Mouse (Mus musculus) 3134 (cell line): ENCODE results near the gene Plxdc1.

Experiments
- DNase-seq: peaks from one replicate; pipeline ENCODE4 v3.0.0-alpha.2; 2011; ENCODE audit warnings: low spot score; ENCODE audit not compliant: insufficient read length; ENCODE audit errors: extremely low read depth

Gene Plxdc1

DNA sequence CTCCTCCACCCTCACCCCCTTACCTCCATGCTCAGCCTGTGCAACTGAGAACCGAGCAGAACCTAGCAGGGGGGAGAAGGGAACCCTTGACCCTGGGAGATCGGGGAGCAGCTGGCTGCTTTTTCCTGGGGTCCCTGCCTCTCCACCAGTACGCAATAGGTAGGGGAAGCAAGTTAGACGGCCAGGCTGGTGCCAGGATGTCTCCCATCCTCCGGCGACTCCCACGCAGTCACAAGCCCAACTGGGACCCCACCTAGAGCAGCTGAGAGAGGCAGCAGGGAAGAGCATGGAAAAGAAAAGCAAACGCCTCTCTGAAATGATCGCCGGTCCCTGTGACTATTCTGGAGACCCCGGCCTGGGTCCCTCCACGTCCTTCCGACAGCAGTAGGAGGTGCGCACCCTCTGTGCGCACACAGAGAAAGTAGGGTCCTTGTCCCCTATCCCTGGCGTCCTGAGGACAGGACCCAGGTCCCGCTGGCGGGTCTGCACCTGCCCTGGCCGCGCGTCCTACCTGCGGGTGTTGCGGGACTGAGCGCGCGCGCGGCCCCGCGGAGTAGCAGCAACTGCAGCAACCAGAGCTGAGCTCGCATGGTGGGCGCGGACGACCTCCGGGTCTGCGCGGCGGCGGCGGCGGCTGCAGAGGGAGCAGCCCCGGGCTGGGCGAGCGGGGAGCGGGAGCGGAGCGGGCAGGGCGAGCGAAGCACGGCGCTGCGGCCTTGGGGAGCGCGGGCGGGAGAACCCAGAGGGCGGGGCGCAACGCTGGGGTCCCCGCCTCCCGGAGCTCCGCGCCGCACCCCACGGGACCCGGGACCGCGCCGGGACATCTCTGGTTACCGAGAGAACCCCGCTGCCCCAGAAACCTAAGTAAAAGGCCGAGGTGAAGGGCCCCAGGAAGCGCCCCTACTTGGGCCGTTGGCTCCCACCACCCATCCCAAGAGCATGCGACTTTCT, at the start of gene Plxdc1:
TSS of gene Plxdc1 (minus strand) at position 718 of the 951 bp plus-strand sequence.
- no peak for DNase-seq

- DNase-seq = peak; percentile 79
Observed at GRCm38 (mm10) chr11:98035977-98036377, 49.7 kb upstream of the Plxdc1 start.

DNA sequence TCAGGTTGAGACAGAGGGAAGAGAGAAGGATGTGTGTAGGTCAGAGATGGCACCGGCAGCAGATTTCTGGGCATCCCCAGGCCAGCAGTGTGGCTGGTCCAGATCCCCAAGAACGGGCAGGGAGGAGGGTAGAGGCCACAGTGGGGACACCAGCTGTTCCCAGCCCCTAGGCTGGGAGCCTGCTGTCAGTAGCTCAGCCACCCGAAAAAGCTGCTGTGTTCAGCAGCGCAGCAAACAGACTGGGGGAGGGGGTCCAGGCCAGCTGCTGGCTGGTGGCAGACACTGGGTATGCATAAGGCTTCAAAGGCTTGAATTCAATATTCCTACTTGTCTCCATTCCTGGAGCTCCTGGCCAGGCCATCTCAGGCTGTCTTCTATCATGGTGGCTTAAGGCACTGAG, 48.6 kb upstream of the Plxdc1 start:
- no peak for DNase-seq

DNA sequence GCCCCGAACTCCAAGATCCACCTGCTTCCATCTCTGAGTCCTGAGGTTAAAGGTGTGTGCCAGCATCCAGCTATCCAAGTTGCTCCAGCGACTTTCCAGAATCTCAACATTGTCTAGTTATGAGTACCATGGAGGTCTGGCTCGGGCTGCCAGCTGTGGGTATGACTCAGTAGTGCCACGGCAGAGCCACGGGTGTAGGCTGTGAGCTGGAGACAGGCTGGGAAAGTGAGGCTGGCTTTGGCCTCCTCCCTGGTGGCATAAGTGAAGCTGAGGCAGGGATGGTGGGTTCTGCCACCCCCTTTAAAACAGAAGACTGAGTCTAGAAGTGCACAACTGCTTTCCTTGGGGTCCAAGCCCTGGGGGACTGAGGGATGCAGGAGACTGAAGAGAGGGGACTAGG, 47.8 kb upstream of the Plxdc1 start:
- DNase-seq = peak; percentile 74

DNA sequence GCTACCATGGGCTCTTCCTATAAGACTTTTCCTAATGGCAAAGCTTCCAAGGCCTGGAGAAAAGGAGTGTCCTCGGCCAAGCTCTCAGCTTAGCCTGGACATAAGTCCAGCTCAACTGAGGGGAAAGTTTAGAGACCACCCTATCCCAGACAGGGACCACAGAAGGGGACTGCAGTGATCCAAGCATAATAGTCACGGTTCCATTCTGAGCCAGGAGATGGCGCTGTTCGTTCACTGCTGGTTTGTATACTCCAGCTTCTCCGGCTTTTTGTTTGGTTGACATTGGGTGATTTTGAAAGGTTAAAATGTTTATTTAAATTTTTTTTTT, 45.2 kb upstream of the Plxdc1 start:
- DNase-seq = peak; percentile 50

DNA sequence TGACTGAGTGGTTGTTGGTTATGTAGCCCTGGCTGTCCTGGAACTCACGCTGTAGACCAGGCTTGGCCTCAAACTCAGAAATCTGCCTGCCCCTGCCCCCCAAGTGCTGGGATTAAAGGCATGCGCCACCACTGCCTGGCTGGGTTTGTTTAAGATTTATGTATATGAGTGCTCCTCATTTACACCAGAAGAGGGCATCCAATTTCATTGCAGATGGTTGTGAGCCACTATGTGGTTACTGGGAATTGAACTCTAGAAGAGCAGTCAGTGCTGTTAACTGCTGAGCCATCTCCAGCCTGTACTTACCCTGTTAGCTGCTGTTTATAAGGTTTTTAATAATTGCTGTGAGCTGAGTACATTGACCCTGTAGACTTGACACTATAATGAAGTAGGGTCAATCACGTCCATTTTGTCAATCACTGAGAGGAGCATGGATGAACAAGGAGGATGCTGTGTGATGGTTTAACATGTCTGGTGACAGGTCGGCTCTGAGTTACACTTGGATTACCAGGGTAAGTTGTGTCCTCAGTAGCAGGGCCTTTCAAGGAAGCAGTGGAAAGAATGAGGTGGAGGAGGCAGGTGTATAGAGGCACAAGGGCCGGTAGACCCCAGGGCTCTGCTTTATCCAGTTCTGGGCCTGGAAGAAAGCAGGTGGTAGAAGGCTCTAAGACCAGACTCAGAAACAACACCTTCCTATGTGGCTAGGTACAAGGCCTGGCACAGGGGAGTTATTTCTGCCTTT, 44.6 kb upstream of the Plxdc1 start:
- DNase-seq = peak; percentile 44

- no peak for DNase-seq
Observed at GRCm38 (mm10) chr11:98027785-98028184, 41.5 kb upstream of the Plxdc1 start.

DNA sequence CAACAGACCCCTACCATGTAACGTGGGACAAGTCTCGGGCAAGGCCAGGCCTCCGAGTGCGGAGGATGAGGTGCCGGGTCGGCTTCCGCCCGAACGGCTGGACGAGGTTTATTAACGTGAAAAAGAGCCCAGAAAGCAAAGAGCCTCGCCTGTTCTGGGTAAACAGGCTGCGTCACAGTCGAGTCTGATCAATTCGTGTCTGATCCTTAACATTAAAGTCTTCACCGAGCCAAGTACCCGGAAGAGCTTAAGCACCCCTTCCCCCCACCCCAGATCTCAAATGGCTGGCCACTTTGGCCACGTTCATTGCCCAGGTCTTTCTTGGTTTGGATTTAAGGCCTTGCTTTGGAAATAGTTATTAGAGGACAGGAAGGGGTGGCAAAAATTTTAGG, 41.0 kb upstream of the Plxdc1 start:
- no peak for DNase-seq

DNA sequence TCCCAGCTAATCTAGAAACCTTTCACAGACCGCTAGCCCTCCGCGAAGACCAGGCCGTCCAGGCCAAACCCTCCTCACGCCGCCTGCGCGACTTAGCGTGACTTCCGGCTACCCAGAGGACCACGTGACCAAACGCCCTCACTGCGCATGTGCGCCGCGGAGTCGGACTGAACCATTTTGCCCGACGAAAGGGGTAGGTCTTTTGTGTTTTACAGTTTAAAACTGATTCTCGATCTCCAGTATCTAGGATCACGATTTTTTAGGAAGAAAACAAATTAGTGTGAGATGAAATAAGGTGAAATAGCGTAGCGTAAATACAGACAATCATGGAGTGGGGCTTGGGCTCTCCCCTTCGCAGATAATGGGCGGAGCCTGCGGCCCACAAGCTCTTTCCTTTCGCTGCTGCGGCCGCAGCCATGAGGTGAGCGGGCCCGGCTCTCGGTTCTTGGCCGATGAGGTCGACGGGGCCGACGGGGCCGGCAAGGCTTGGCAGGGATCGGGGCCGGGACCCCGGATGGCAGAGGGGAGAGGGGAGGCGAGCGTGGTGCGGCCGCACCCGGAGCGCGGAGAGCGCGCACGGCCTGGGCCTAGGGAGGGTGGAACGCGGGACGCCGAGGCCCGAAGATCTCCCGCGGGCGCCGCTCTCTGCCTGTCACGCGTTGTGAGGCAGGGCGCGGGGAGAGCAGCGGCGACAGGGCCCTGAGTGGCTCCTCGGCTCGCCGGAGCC, 40.5 kb upstream of the Plxdc1 start, which contains the start of gene Rpl19:
TSS of gene Rpl19 (plus strand) at position 141 of the 727 bp plus-strand sequence.
- DNase-seq = peak; percentile 86

- DNase-seq = no peak
Observed at GRCm38 (mm10) chr11:98026248-98026569, 40.0 kb upstream of the Plxdc1 start.

DNA sequence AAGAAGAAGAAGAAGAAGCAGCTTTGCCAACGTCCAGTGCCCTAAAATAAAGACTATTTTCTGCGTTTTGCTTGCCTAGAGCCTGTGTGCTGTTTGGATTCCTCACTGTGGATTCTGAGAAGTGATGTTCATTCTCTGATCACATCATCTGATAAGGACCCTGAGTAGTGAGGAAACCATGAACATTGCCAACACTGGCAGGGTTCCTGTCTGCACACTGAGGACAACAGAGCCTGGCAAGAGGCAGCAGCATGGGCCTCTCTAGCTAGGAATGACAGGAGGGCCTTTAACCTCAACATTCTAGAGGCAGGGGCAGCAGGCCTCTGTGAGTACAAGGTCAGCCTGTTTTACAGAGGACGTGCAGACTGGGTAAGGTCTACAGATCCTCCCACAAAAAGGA, 38.3 kb upstream of the Plxdc1 start:
- no peak for DNase-seq

- peak; percentile 75 for DNase-seq
Observed at GRCm38 (mm10) chr11:98022555-98023371, 36.5 kb upstream of the Plxdc1 start, which contains the start of gene Cacnb1. TSS of gene Cacnb1 (minus strand) at chr11:98023034.

- no peak for DNase-seq
Observed at GRCm38 (mm10) chr11:98022253-98022554, 36.0 kb upstream of the Plxdc1 start.

DNA sequence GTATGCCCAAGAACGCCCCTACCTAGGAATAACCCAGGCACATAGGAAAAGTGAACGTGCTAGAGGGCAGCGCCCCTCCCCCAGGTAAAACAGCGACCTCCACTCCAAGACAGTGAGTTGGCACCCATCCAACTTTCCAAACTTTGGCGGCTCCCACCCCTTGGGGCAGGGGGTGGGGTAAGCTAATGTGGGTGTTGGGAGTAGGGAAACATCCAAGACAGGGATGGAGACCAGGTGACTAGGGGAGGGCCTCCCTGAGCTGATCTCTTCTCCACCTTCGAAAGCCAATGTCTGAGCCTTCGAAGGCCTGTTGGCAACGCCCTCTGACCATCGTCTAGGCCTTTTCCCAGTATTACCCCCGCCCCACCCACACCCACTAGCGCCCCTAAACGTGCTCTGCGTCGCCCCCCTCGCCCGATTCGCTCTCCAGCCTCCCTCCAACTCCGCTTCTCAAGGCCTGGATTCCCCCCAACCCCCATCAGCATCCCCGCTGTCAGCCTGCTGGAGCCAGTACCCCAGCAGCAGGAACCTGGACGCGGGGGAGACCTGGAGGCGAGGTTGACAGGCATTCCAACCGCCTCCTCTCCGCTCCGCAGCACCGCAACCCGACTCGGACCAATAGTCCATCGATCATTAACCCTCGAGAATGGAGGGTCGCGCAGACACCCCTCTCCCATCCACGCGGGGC, 35.5 kb upstream of the Plxdc1 start:
- DNase-seq = peak; percentile 54

- DNase-seq = no peak
Observed at GRCm38 (mm10) chr11:98021118-98021517, 34.9 kb upstream of the Plxdc1 start.

DNA sequence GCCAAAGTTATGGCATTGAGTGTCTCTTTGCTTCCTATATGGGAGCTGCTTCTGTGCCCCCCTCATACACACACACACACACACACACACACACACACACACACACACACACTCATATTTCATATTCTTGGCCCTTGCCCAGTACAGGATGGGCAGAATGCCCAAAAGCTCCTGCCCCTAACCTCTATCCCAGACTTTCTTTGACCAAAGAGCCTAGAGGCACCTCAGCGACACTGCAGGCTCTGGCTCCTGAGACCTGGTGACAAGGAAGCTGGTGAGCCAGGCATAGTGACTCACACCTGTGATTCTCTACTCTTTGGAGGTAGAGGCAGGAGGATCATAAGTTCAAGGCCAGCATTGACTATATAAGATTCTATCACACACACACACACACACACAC, 34.5 kb upstream of the Plxdc1 start:
- peak; percentile 42 for DNase-seq

GRCm38 (mm10) chr11:98019883-98020610, 33.8 kb upstream of the Plxdc1 start:
- DNase-seq = no peak

- DNase-seq = no peak
Observed at GRCm38 (mm10) chr11:98018858-98019641, 32.8 kb upstream of the Plxdc1 start.

- DNase-seq = no peak
Observed at GRCm38 (mm10) chr11:98018222-98018621, 32.0 kb upstream of the Plxdc1 start.
